Mouse (Mus musculus) Muller cell, postnatal 12 days (primary cell): ENCODE measurements around the gene St7.
A peak's percentile ranks its signal among the peaks of the same experiment; 100 is the strongest.

ENCODE experiments used
- DNase-seq: peaks from one replicate; pipeline ENCODE4 v3.0.0-alpha.2; 2015; ENCODE audit errors: inconsistent ontology term

St7 gene

GRCm38 (mm10) chr6:17719423-17719822 lies 26.7 kb downstream of the St7 start:
- no peak for DNase-seq

GRCm38 (mm10) chr6:17720022-17720421 lies 27.3 kb downstream of the St7 start:
- no peak for DNase-seq

- no peak for DNase-seq
Measured at GRCm38 (mm10) chr6:17721706-17722105, 29.0 kb downstream of the St7 start.

GRCm38 (mm10) chr6:17725841-17726460 lies 33.2 kb downstream of the St7 start:
- DNase-seq, result peak; percentile 45

GRCm38 (mm10) chr6:17727241-17727640 lies 34.5 kb downstream of the St7 start:
- DNase-seq, result no peak

- DNase-seq, result no peak
Measured at GRCm38 (mm10) chr6:17727891-17728790, 35.4 kb downstream of the St7 start.

GRCm38 (mm10) chr6:17730122-17730521 lies 37.4 kb downstream of the St7 start:
- DNase-seq, result no peak

GRCm38 (mm10) chr6:17731694-17732093 lies 39.0 kb downstream of the St7 start:
- no peak for DNase-seq

- no peak for DNase-seq
Measured at GRCm38 (mm10) chr6:17733951-17734411, 41.2 kb downstream of the St7 start.

- no peak for DNase-seq
Measured at GRCm38 (mm10) chr6:17737262-17737948, 44.7 kb downstream of the St7 start.

GRCm38 (mm10) chr6:17740128-17740527 lies 47.4 kb downstream of the St7 start:
- no peak for DNase-seq

- no peak for DNase-seq
Measured at GRCm38 (mm10) chr6:17741639-17742038, 48.9 kb downstream of the St7 start.

GRCm38 (mm10) chr6:17742209-17742608 lies 49.5 kb downstream of the St7 start:
- DNase-seq, result no peak

- DNase-seq, result no peak
Measured at GRCm38 (mm10) chr6:17743325-17743724, 50.6 kb downstream of the St7 start.

- DNase-seq, result no peak
Measured at GRCm38 (mm10) chr6:17747724-17748123, 55.0 kb downstream of the St7 start.

- DNase-seq, result peak; percentile 87
Measured at GRCm38 (mm10) chr6:17748866-17749582, 56.3 kb downstream of the St7 start.

GRCm38 (mm10) chr6:17749596-17749995 lies 56.9 kb downstream of the St7 start:
- peak; percentile 45 for DNase-seq

- peak; percentile 38 for DNase-seq
Measured at GRCm38 (mm10) chr6:17750041-17750660, 57.4 kb downstream of the St7 start.

GRCm38 (mm10) chr6:17750957-17751356 lies 58.2 kb downstream of the St7 start:
- DNase-seq, result no peak

GRCm38 (mm10) chr6:17755902-17756301 lies 63.2 kb downstream of the St7 start:
- no peak for DNase-seq

- DNase-seq, result no peak
Measured at GRCm38 (mm10) chr6:17758568-17758967, 65.8 kb downstream of the St7 start.
